Mouse (Mus musculus) stomach, postnatal 0 days (tissue): ENCODE data around the gene Moxd1. TPM values are rescaled to one million over a fixed set of nuclear protein-coding genes. Genes with fewer than 3 reads are reported as not detected.

Source experiments
- ATAC-seq: fragments of 200-750 bp; cut with Nextera tagmentation; 2 replicates; pipeline ENCODE4 v1.8.0; 2017; ENCODE audit not compliant: low FRiP score, low TSS enrichment
- DNase-seq: peaks from one replicate; pipeline ENCODE4 v3.0.0-alpha.2; 2016; ENCODE audit warnings: low spot score
- H3K27ac ChIP-seq: fragments of 300-500 bp; sonication (generic); replicated peaks from 2 replicates; pipeline ENCODE4 v1.5.1; 2014; ENCODE audit warnings: mild to moderate bottlenecking, control low read depth
- H3K27me3 ChIP-seq: fragments of 300-500 bp; sonication (generic); 2 replicates; pipeline ENCODE4 v1.6.1; 2014; ENCODE audit warnings: low read length; ENCODE audit not compliant: control insufficient read depth, insufficient read depth
- H3K36me3 ChIP-seq: fragments of 300-500 bp; sonication (generic); 2 replicates; pipeline ENCODE4 v1.6.1; 2014; ENCODE audit warnings: low read length, mixed read lengths; ENCODE audit not compliant: control insufficient read depth, insufficient read depth
- H3K4me1 ChIP-seq: fragments of 300-500 bp; sonication (generic); replicated peaks from 2 replicates; pipeline ENCODE4 v1.6.1; 2014; ENCODE audit warnings: antibody characterized with exemption; ENCODE audit not compliant: control insufficient read depth, insufficient read depth
- H3K4me2 ChIP-seq: fragments of 300-500 bp; sonication (generic); replicated peaks from 2 replicates; pipeline ENCODE4 v1.6.1; 2014; ENCODE audit warnings: low read depth, mild to moderate bottlenecking, control low read depth, moderate library complexity
- H3K4me3 ChIP-seq: fragments of 300-500 bp; sonication (generic); 2 replicates; pipeline ENCODE4 v1.5.1; 2014; ENCODE audit warnings: low read depth, low read length, control low read depth
- H3K9ac ChIP-seq: fragments of 300-500 bp; sonication (generic); 2 replicates; pipeline ENCODE4 v1.6.1; 2014; ENCODE audit warnings: mild to moderate bottlenecking, low read length, control low read depth, mixed read lengths
- H3K9me3 ChIP-seq: fragments of 300-500 bp; sonication (generic); 2 replicates; pipeline ENCODE4 v1.6.1; 2016; ENCODE audit warnings: low read length; ENCODE audit not compliant: control insufficient read depth
- CTCF ChIP-seq: IDR thresholded peaks from 2 replicates; pipeline ENCODE4 v1.5.1; 2016; ENCODE audit warnings: antibody characterized with exemption, low read depth, mild to moderate bottlenecking, moderate library complexity
- EP300 ChIP-seq: optimal IDR thresholded peaks from 2 replicates; pipeline ENCODE3; 2016; ENCODE audit warnings: antibody characterized with exemption
- WGBS: fragments of 180-500 bp; shearing (Covaris S2); extraction: QIAGEN DNeasy Blood & Tissue Kit; methylation state at CpG from one replicate; pipeline ENCODE4 v1.1.7; 2014; 5-methylcytosine and 5-hydroxymethylcytosine counted together
- polyA plus RNA-seq: library from polyadenylated mRNA; unstranded; fragments of >200 nt; fragmentation: Nextera tagmentation; extraction: Ambion mirVana; gene quantifications from 2 replicates; pipeline ENCODE4 v1.2.1, GENCODE M21; 2015

The Moxd1 gene
- polyA plus RNA-seq, 1 experiment from 2014 or later: 3.5 TPM

DNA sequence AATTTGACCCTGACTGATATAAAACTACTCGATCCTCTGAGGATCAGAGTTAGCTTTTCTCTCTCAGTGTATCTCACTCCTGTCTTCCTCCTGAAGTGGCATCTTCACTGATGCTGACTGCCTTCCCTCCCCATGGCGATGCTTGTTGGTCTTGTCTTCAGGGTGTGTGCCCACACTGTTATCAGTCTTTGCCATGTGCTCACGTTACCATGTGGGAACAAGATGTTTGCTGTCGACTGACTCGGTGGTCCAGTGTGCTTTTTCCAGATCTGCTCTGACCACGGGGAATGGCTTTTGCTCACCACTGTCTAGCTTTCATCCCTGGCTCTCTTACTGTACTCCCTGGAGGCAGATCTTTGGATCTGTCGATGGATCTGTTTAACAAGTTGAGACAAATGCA is 34.8 kb downstream of the Moxd1 start:
- ATAC-seq: no peak
- H3K4me2 ChIP-seq: no peak overlapping the region
- no peaks in the 10 kb centered on the region for H3K27me3 ChIP-seq
- no peaks in the 10 kb centered on the region for H3K9me3 ChIP-seq
- no peak for DNase-seq
- H3K9ac ChIP-seq: no peak overlapping the region
- no peaks in the 10 kb centered on the region for H3K36me3 ChIP-seq
- 63% methylated on average over 7 of the region's 7 CpGs for WGBS
- no peak overlapping the region for H3K4me3 ChIP-seq
- no peaks in the 10 kb centered on the region for H3K4me1 ChIP-seq
- H3K27ac ChIP-seq: no peak overlapping the region
- TF ChIP-seq EP300 (no peak), CTCF (no peak)

DNA sequence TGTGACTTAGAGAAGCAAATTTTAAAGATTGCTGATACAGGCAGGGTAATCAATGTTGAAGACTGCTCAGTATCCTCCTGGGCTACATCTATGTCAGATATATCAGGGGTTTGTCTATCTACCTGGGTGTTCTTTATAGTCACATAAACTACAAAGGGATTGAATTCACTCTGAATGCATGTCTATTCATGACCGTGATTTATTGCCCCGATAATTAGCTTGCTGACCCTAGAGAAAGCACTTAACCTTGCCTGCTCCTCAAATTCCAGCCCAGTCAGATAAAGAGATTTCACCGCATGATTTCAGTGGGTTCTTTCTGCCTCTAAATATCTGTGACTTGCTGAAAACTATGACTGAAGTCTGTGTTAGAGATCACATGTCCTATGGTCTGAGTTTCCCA is 35.6 kb downstream of the Moxd1 start:
- no peak overlapping the region for H3K27ac ChIP-seq
- H3K36me3 ChIP-seq: no peaks in the 10 kb centered on the region
- 57% methylated on average over 3 of the region's 3 CpGs for WGBS
- ATAC-seq: no peak
- H3K27me3 ChIP-seq: no peaks in the 10 kb centered on the region
- DNase-seq: no peak
- TF ChIP-seq EP300 (no peak), CTCF (no peak)
- no peak overlapping the region for H3K9ac ChIP-seq
- H3K4me3 ChIP-seq: no peak overlapping the region
- H3K9me3 ChIP-seq: no peaks in the 10 kb centered on the region
- no peaks in the 10 kb centered on the region for H3K4me1 ChIP-seq
- H3K4me2 ChIP-seq: no peak overlapping the region

DNA sequence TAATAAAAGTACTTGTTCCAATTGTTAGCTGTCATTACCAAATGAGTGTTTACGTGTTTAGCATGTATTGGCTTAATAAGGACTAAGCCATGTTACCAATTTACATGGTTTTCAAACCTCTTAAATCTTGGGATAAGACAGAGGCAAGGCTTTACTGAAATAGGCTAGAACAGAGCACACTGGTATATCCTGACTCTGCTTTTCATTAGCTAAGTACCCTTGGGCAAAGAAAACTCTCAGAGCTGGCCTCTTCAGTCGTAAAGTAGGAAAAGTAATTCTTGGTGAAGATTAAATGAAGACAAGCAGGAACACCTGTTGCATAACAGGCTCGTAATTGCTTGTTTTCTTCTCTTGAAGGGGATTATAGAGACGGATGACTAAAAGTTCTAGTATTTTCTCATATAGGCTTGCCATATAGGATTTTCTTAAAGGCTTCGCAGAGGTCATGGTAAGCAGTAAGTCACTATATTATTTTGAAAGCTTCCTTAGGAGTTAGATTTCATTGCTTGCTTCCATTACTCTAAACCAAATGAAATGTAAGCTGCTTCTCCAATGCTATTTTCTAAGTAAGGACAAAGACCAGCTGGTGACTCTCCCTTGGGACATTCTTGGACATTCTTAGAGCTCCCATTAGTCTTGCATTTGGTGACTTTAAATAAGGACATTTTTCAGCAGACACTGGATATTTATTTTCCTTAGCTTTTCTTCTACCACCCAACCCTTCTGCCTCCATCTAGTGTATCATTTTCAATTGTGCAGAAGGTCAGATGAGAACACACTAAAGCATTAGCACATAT is 36.7 kb downstream of the Moxd1 start:
- TF ChIP-seq EP300 (no peak), CTCF (no peak)
- no peak overlapping the region for H3K4me2 ChIP-seq
- no peak overlapping the region for H3K9ac ChIP-seq
- no peak overlapping the region for H3K27ac ChIP-seq
- H3K27me3 ChIP-seq: no peaks in the 10 kb centered on the region
- no peaks in the 10 kb centered on the region for H3K4me1 ChIP-seq
- WGBS: 53% methylated on average over 5 of the region's 5 CpGs
- ATAC-seq (no peak), DNase-seq (no peak)
- no peaks in the 10 kb centered on the region for H3K9me3 ChIP-seq
- H3K4me3 ChIP-seq: no peak overlapping the region
- no peaks in the 10 kb centered on the region for H3K36me3 ChIP-seq

DNA sequence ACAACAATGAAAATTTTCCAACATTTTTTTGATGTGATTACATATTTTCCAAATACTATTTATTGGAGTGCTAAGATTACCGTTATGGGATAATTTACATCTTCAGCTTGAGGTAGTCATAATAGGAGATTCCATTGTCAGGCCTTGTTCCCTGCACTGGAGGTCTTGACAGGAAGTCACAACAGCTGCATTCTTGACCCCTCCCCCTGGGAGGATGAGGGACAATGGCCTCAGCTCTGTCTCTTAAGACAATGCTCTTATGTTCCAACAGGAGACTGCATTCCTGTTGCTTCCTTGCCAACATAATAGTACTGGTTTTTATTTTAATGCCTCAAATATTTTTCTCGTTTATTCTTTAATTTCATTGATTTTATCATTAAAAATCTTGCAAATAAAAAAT is 44.2 kb downstream of the Moxd1 start:
- H3K9me3 ChIP-seq: no peaks in the 10 kb centered on the region
- H3K4me3 ChIP-seq: no peak overlapping the region
- H3K27ac ChIP-seq: no peak overlapping the region
- no peaks in the 10 kb centered on the region for H3K36me3 ChIP-seq
- no peak overlapping the region for H3K9ac ChIP-seq
- 60% methylated on average over 2 of the region's 2 CpGs for WGBS
- TF ChIP-seq EP300: no peak
- no peak for TF ChIP-seq CTCF
- no peaks in the 10 kb centered on the region for H3K4me1 ChIP-seq
- DNase-seq (no peak), ATAC-seq (no peak)
- H3K4me2 ChIP-seq: no peak overlapping the region
- H3K27me3 ChIP-seq: no peaks in the 10 kb centered on the region

GRCm38 (mm10) chr10:24271077-24271637 is 47.8 kb downstream of the Moxd1 start:
- no peaks in the 10 kb centered on the region for H3K9me3 ChIP-seq
- 35% methylated on average over 6 of the region's 6 CpGs for WGBS
- ATAC-seq (no peak), DNase-seq (no peak)
- no peak overlapping the region for H3K27ac ChIP-seq
- H3K4me2 ChIP-seq: no peak overlapping the region
- no peaks in the 10 kb centered on the region for H3K27me3 ChIP-seq
- TF ChIP-seq EP300 (no peak), CTCF (no peak)
- H3K4me3 ChIP-seq: no peak overlapping the region
- H3K4me1 ChIP-seq: no peaks in the 10 kb centered on the region
- no peaks in the 10 kb centered on the region for H3K36me3 ChIP-seq
- no peak overlapping the region for H3K9ac ChIP-seq

- 35% methylated on average over 7 of the region's 7 CpGs for WGBS
- H3K27me3 ChIP-seq: no peaks in the 10 kb centered on the region
- H3K9me3 ChIP-seq: no peaks in the 10 kb centered on the region
- no peak for DNase-seq
- no peak for ATAC-seq
- TF ChIP-seq CTCF (no peak), EP300 (no peak)
- no peak overlapping the region for H3K4me3 ChIP-seq
- H3K36me3 ChIP-seq: no peaks in the 10 kb centered on the region
- H3K4me2 ChIP-seq: no peak overlapping the region
- H3K27ac ChIP-seq: no peak overlapping the region
- no peak overlapping the region for H3K9ac ChIP-seq
- H3K4me1 ChIP-seq: no peaks in the 10 kb centered on the region
Measured at GRCm38 (mm10) chr10:24276211-24276610, 52.9 kb downstream of the Moxd1 start.
